Mouse (Mus musculus) heart, postnatal 25 days (tissue): ENCODE data around the gene Zc3h15. TPM values are rescaled to one million over a fixed set of nuclear protein-coding genes. Genes with fewer than 3 reads are reported as not detected.
"Not testable (repeated sequence)": the region's sequence is repeated elsewhere in the genome, so short reads cannot be mapped to it uniquely, and the experiment has no call there.

Source experiments
- DNase-seq: peaks from one replicate; pipeline ENCODE4 v3.0.0; 2022; ENCODE audit warnings: low spot score
- intact Hi-C: fragments of 180-260 bp; cut with DNase I; formaldehyde crosslinking; loops from one replicate; pipeline ENCODE4 v1.15.1; 2025
- total RNA-seq, 2 experiments: library from RNA; stranded (reverse); gene quantifications; 2 replicates each; pipeline ENCODE4 v1.2.3; 2021

The Zc3h15 gene
- total RNA-seq, 2 experiments from 2014 or later = 48.8 to 52.3 TPM

- intact Hi-C loops = loop anchor here (5.0 kb wide), 1 partner anchor 67 kb away; no protein-coding TSS in a partner anchor
- no peak for DNase-seq
These were observed 61.4 kb downstream of the Zc3h15 start for GRCm38 (mm10) chr2:83705580-83706158.

- intact Hi-C loops = loop anchor here (2.0 to 5.0 kb wide), 2 partner anchors 13 to 62 kb away; no protein-coding TSS in a partner anchor
- DNase-seq = no peak
These were observed 65.8 kb downstream of the Zc3h15 start for GRCm38 (mm10) chr2:83709896-83710524.

- intact Hi-C loops, DNase-seq: not testable (repeated sequence)
These were observed 69.0 kb downstream of the Zc3h15 start for GRCm38 (mm10) chr2:83713281-83713680.

- intact Hi-C loops = no loop called here
- no peak for DNase-seq
These were observed 69.7 kb downstream of the Zc3h15 start for GRCm38 (mm10) chr2:83713946-83714345.

Other genes starting within 250 kb of the Zc3h15 start
- 10 to 100 TPM; 36.7 to 38.3 TPM for gene Itgav, start 80.0 kb downstream of the Zc3h15 start, total RNA-seq
- gene Fam171b, start 168.2 kb downstream of the Zc3h15 start, total RNA-seq = 1 to 10 TPM in 1 of 2 experiments, under 1 TPM in 1; 0.81 to 1.4 TPM